Mouse (Mus musculus) left cerebral cortex, adult 18-20 months (tissue): ENCODE measurements around the gene Col6a4. TPM values are rescaled to one million over a fixed set of nuclear protein-coding genes. Genes with fewer than 3 reads are reported as not detected.

Experiments
- DNase-seq, 2 experiments: peaks; one replicate each; pipeline ENCODE4 v3.0.0; 2021 to 2022; ENCODE audit warnings: low spot score in 2 of 2, mixed read lengths in 1 of 2
- total RNA-seq, 2 experiments: library from RNA; stranded (reverse); gene quantifications; 2 replicates each; pipeline ENCODE4 v1.2.3; 2021

The Col6a4 gene
- total RNA-seq, 2 experiments from 2014 or later, result 0.72 to 1.5 TPM

DNA sequence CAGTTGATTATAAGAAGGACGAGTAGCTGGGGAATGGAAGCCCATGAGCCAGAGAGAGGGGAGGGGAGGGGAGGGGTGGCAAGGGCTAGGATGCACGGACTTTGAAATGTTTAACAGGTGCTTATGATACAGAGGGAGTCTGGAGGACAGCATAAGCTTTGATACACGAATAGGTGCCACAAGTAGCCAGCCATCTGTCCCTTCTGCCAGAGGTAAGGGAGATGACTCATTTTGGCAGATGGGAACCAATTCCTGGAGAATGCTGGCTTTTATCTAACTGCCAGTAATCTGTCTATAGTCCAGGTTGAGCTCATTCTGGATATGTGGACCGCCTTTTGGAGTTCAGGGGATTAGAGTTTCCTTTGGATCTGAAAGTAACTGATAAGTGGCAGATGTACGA is 20.3 kb downstream of the Col6a4 start:
- DNase-seq, result peak; percentile 43 to 47

- DNase-seq, result no peak
Observed at GRCm38 (mm10) chr9:106073956-106074355, 22.6 kb downstream of the Col6a4 start.

GRCm38 (mm10) chr9:106071651-106072050 is 24.9 kb downstream of the Col6a4 start:
- no peak for DNase-seq

GRCm38 (mm10) chr9:106053446-106053845 is 43.1 kb downstream of the Col6a4 start:
- DNase-seq, result peak; percentile 26 to 32

GRCm38 (mm10) chr9:106043921-106044503 is 52.6 kb downstream of the Col6a4 start:
- peak in 1 of 2 experiments; percentile 20 for DNase-seq

GRCm38 (mm10) chr9:106039915-106040659 is 56.5 kb downstream of the Col6a4 start:
- DNase-seq, result no peak

DNA sequence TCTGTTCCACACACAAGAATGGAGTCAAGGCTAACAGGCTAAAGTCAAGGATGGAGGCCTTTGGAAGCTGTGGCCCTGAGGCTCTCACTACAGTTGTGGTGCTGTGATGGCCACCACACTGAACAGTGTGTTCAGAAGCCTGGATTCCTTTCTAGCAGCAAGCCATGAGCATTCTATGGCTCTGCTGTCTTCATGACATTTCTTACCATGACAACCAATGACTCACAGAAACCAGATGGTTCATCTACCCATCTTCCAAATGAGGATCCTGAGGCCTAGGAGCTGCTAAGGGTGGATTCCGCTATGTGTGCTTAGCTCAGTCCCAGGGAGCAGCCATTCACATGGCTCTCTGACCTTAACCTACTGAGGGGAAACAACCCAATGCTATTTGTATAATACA is 57.3 kb downstream of the Col6a4 start:
- DNase-seq, result peak; percentile 20 to 25

DNA sequence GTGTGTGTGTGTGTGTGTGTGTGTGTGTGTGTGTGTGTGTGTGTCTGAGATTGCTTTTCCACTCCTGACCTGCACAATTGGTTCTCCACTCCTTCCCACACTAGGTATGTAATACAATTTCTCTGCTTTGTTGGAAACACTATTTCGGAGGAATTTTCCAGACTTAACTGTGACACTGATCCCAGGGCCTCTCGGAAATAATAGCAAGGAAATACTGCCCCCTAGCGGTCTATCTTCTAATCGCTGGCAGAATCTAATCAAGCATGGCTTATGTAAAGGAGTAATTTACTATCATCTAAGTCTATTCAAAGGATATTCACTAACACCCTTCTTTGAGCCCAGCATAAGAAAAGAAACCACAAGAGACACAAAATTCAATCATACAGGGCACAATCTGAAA is 57.7 kb downstream of the Col6a4 start:
- DNase-seq, result peak; percentile 73 to 83

- no peak for DNase-seq
Observed at GRCm38 (mm10) chr9:106015666-106016065, 80.9 kb downstream of the Col6a4 start.

- DNase-seq, result no peak
Observed at GRCm38 (mm10) chr9:106013139-106013538, 83.4 kb downstream of the Col6a4 start.

DNA sequence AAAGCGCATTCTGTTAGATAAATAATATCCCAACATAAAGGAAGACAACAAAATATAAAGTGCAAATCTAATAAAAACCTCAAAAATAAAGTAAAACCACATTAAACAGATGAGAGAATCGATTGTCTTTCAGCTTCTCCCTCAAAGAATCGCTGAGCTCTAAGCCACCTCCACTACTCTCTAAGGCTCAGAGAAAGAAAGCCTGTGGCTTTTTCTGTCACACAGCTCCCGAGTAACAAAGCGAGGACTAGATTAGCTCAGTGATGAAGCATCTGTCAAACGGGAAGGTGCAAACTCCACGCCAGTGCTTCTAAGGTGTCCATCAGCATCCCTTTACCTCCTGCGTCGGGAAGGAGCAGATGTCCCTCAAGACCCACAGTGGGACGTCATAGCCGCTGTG is 98.6 kb downstream of the Col6a4 start:
- DNase-seq, result no peak

- DNase-seq, result peak; percentile 35 to 63
Observed at GRCm38 (mm10) chr9:105992425-105992824, 104.2 kb downstream of the Col6a4 start.

- DNase-seq, result no peak
Observed at GRCm38 (mm10) chr9:105990099-105990498, 106.5 kb downstream of the Col6a4 start.

GRCm38 (mm10) chr9:105989468-105989867 is 107.1 kb downstream of the Col6a4 start:
- no peak for DNase-seq

- no peak for DNase-seq
Observed at GRCm38 (mm10) chr9:105988096-105988495, 108.5 kb downstream of the Col6a4 start.

DNA sequence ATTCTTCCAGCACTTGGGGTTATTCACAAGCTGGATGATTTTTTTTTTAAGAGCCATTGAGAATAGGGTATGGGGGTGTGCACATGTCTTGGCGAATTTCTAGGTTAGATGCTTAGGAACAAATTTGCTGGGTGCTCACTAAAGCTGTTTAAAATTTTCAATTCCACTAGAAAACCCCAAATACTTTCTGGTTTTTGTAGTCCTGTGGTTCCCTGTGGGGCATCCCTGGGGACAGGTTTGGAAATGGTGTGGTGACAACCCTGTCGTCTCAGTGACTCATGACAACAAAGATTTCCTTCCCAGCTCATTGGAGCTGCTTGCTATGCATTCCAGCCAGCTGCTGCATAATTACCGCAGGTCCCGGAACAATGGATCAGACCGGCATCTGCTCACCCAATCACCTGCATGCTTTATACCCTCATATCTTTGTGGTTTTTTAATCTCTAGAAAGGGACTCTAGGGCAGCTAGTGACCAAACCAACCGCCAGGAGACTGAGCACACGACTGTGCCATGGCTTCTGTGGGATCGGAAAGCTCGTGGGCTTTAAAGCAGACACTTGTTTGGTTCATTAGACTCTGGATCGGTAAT is 111.6 kb downstream of the Col6a4 start:
- DNase-seq, result no peak

- DNase-seq, result no peak
Observed at GRCm38 (mm10) chr9:105978479-105978878, 118.1 kb downstream of the Col6a4 start.

GRCm38 (mm10) chr9:105976871-105977270 is 119.7 kb downstream of the Col6a4 start:
- no peak for DNase-seq

- no peak for DNase-seq
Observed at GRCm38 (mm10) chr9:105976314-105976713, 120.3 kb downstream of the Col6a4 start.

DNA sequence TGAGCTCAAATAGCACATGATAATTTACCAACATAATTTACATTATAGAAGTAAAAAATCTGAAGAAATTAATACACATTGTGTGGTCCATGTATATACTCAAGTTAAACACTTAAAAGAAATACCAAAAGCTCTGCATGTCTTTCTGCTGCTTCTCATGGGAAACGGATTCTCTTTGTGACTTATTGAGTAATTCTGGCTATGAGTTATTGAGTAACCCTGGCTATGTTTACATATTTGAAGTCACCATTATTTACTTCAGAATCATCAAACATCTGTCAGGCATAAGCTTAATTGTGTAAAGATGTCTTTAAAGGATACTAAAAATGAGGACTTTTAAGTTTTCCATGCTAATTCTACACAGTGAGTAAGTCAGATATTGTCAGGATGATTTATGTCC is 122.8 kb downstream of the Col6a4 start:
- no peak for DNase-seq

- DNase-seq, result no peak
Observed at GRCm38 (mm10) chr9:105972031-105972430, 124.6 kb downstream of the Col6a4 start.

DNA sequence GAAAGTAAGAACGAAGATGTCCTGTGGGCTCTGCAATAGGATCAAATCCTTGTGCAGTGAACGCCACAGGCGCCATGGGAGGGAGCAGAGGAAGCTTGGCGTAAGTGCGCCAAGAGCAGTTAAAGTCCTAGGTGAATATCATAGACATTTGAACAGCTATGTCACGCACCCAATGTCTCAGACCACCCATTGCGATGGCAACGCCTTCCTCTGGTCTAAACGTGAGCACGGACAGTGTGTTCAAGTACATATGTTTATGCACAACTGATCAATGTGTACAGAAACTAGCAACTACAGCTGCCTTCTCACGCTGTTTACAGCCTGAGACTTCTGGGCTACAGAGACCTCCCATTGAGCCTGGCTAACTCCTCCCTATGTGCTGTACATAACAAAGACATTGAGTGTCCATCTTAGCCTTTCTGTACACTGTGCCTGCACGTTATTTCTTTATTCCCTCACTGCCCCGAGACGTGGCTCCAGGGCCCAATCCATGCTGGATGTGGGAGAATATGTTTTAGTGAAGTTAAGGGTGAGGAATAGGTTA is 125.2 kb downstream of the Col6a4 start:
- no peak for DNase-seq
